Comparison of ENCODE assay signal across 16 mouse cellular contexts in genomic region chr7:27569580-27570224, GRCm38 (mm10). TPM values are rescaled to one million over a fixed set of nuclear protein-coding genes. Genes with fewer than 3 reads are reported as not detected.
DNase-seq lines count a peak whose midpoint lies in the region; ATAC-seq and TF ChIP-seq lines count a peak whose summit lies in the region.
"Had no signal": no experiment of that assay in that cellular context is flagged by ENCODE, and none has a peak within 500 bp of the region (broad histone marks: within the 10 kb centered on the region; RNA-seq: fewer than 3 reads in every experiment).

No protein-coding gene starts in this region.

- no peak overlapping the region for H3K9ac ChIP-seq in heart, embryonic 12.5 days
- no peak overlapping the region for H3K9ac ChIP-seq in stomach, embryonic 14.5 days (replicated peaks; ENCODE audit: low read depth, low read length)
- H3K9ac ChIP-seq: forebrain, embryonic 12.5 days; kidney, embryonic 15.5 days; midbrain, embryonic 12.5 days had no signal

- ATAC-seq in heart, embryonic 12.5 days (ENCODE audit: insufficient number of reproducible peaks, low FRiP score) = no peak
- ATAC-seq in stomach, embryonic 14.5 days (ENCODE audit: insufficient number of reproducible peaks, insufficient read depth, low FRiP score, low read depth) = peak; percentile 23; the same call in 1 of the 2 replicates
- ATAC-seq: activated CD4-positive, CD25-positive, alpha-beta regulatory T cell, adult 4 months had no signal

- no peak for TF ChIP-seq CTCF in E14TG2a.4 (conservative IDR thresholded peaks at IDR 0.05; ENCODE audit: low read length)

- 87% methylated on average over 5 of the region's 5 CpGs for WGBS in heart, embryonic 12.5 days
- 73% methylated on average over 5 of the region's 5 CpGs for WGBS in stomach, embryonic 14.5 days

- H3K4me3 ChIP-seq in heart, embryonic 12.5 days = no peak overlapping the region
- H3K4me3 ChIP-seq in E14TG2a.4 (replicated peaks; ENCODE audit: low read length) = peak overlapping the region; percentile 37; the same call in 1 of the 2 replicates
- no peak overlapping the region for H3K4me3 ChIP-seq in stomach, embryonic 14.5 days (ENCODE audit: low read depth, low read length)
- H3K4me3 ChIP-seq: forebrain, embryonic 12.5 days; kidney, embryonic 15.5 days; midbrain, embryonic 12.5 days; myocyte had no signal

- no peak overlapping the region for H3K27ac ChIP-seq in heart, embryonic 12.5 days (ENCODE audit: poor library complexity, severe bottlenecking)
- no peak overlapping the region for H3K27ac ChIP-seq in stomach, embryonic 14.5 days (ENCODE audit: low read length)
- H3K27ac ChIP-seq: forebrain, embryonic 12.5 days; kidney, embryonic 15.5 days; midbrain, embryonic 12.5 days had no signal

- intact Hi-C loops in left cerebral cortex, postnatal 4 days (cut with DNase I) = no loop called here

- no peak overlapping the region for H3K4me2 ChIP-seq in heart, embryonic 12.5 days
- no peak overlapping the region for H3K4me2 ChIP-seq in stomach, embryonic 14.5 days (replicated peaks; ENCODE audit: low read depth, low read length)
- H3K4me2 ChIP-seq: forebrain, embryonic 12.5 days; kidney, embryonic 15.5 days; midbrain, embryonic 12.5 days had no signal

- H3K4me1 ChIP-seq in heart, embryonic 12.5 days (replicated peaks) = no peaks in the 10 kb centered on the region
- peaks cover 74% of the 10 kb centered on the region for H3K4me1 ChIP-seq in E14TG2a.4 (replicated peaks; ENCODE audit: low read depth, low read length)
- H3K4me1 ChIP-seq in stomach, embryonic 14.5 days (ENCODE audit: control insufficient read depth, insufficient read depth, low read length) = no peaks in the 10 kb centered on the region
- H3K4me1 ChIP-seq: forebrain, embryonic 12.5 days; kidney, embryonic 15.5 days; midbrain, embryonic 12.5 days had no signal

- H3K9me3 ChIP-seq in heart, embryonic 12.5 days (replicated peaks) = no peaks in the 10 kb centered on the region
- H3K9me3 ChIP-seq in E14TG2a.4 (ENCODE audit: low read length) = no peaks in the 10 kb centered on the region
- H3K9me3 ChIP-seq in stomach, embryonic 14.5 days (ENCODE audit: control insufficient read depth, low read depth, low read length) = no peaks in the 10 kb centered on the region
- H3K9me3 ChIP-seq: forebrain, embryonic 12.5 days; G1E; kidney, embryonic 15.5 days; midbrain, embryonic 12.5 days had no signal

- no peaks in the 10 kb centered on the region for H3K27me3 ChIP-seq in heart, embryonic 12.5 days (replicated peaks)
- no peaks in the 10 kb centered on the region for H3K27me3 ChIP-seq in E14TG2a.4 (ENCODE audit: insufficient read depth, low read length)
- H3K27me3 ChIP-seq in stomach, embryonic 14.5 days (ENCODE audit: control insufficient read depth, insufficient read depth, low read length) = no peaks in the 10 kb centered on the region
- H3K27me3 ChIP-seq: forebrain, embryonic 12.5 days; kidney, embryonic 15.5 days; midbrain, embryonic 12.5 days had no signal

- peaks cover 87% of the 10 kb centered on the region for H3K36me3 ChIP-seq in heart, embryonic 12.5 days
- H3K36me3 ChIP-seq in E14TG2a.4 (ENCODE audit: insufficient read depth, low read length) = peaks cover 84% of the 10 kb centered on the region
- peaks cover 50% of the 10 kb centered on the region for H3K36me3 ChIP-seq in stomach, embryonic 14.5 days (ENCODE audit: control insufficient read depth, insufficient read depth, low read length)

- peak; percentile 41 for DNase-seq in heart, adult 8-10 months (ENCODE audit: low spot score)
- peak; percentile 66 for DNase-seq in R1 (ENCODE audit: low read depth, low spot score)
- no peak for DNase-seq in left cerebral cortex, postnatal 4 days
- DNase-seq in frontal cortex, adult 2 months (ENCODE audit: extremely low spot score in 1 of 2, low spot score in 1 of 2) = no peak
- DNase-seq in adrenal gland, postnatal 4 days (ENCODE audit: low spot score in 2 of 2) = no peak
- DNase-seq: cerebellum, adult 9-10 months; right cerebral cortex, adult 18-20 months had no signal

RNA-seq across cellular contexts. Expression of gene 2310022A10Rik, which starts 16.7 kb away (rescaled TPM):
- 10 to 100 TPM; 67.6 to 72.3 (median 70.8) TPM for total RNA-seq in heart, adult 8-10 months (2022)
- polyA plus RNA-seq in heart, embryonic 12.5 days (2016; fragmentation: Nextera tagmentation; extraction: Ambion mirVana) = 36.4 and 37.4 TPM in 2 replicates
- 17.6 and 18.4 TPM in 2 replicates for polyA plus RNA-seq in stomach, embryonic 14.5 days (2014; fragmentation: Nextera tagmentation; extraction: Ambion mirVana)
- total RNA-seq in left cerebral cortex, postnatal 4 days (2021) = 10 to 100 TPM; 27.4 to 33.1 TPM
- polyA plus RNA-seq in frontal cortex, adult 2 months (2012; rRNA removed) = 32.0 and 32.3 TPM in 2 replicates
- total RNA-seq in adrenal gland, postnatal 4 days (2021) = 10 to 100 TPM; 21.6 to 28.0 TPM

RNA-seq across cellular contexts. Expression of gene Pld3, which starts 16.7 kb away (rescaled TPM):
- total RNA-seq in heart, adult 8-10 months (2022) = 10 to 100 TPM; 26.8 to 33.5 (median 30.5) TPM
- polyA plus RNA-seq in heart, embryonic 12.5 days (2016; fragmentation: Nextera tagmentation; extraction: Ambion mirVana) = 59.5 and 63.4 TPM in 2 replicates
- polyA plus RNA-seq in stomach, embryonic 14.5 days (2014; fragmentation: Nextera tagmentation; extraction: Ambion mirVana) = 75.6 and 78.7 TPM in 2 replicates
- 100 to 1,000 TPM; 175 to 222 TPM for total RNA-seq in left cerebral cortex, postnatal 4 days (2021)
- polyA plus RNA-seq in frontal cortex, adult 2 months (2012; rRNA removed) = 933 and 972 TPM in 2 replicates
- total RNA-seq in adrenal gland, postnatal 4 days (2021) = 100 to 1,000 TPM; 132 to 133 TPM

RNA-seq across cellular contexts. Expression of gene Akt2, which starts 21.6 kb away (rescaled TPM):
- total RNA-seq in heart, adult 8-10 months (2022) = 100 to 1,000 TPM; 169 to 227 (median 202) TPM
- 85.0 and 89.4 TPM in 2 replicates for polyA plus RNA-seq in heart, embryonic 12.5 days (2016; fragmentation: Nextera tagmentation; extraction: Ambion mirVana)
- polyA plus RNA-seq in stomach, embryonic 14.5 days (2014; fragmentation: Nextera tagmentation; extraction: Ambion mirVana) = 88.8 and 91.5 TPM in 2 replicates
- 10 to 100 TPM; 68.1 to 72.0 TPM for total RNA-seq in left cerebral cortex, postnatal 4 days (2021)
- 114 and 122 TPM in 2 replicates for polyA plus RNA-seq in frontal cortex, adult 2 months (2012; rRNA removed)
- total RNA-seq in adrenal gland, postnatal 4 days (2021) = 100 to 1,000 TPM; 195 to 220 TPM

RNA-seq across cellular contexts. Expression of gene Hipk4, which starts 46.6 kb away (rescaled TPM):
- total RNA-seq in heart, adult 8-10 months (2022) = under 1 TPM in 3 of 4 experiments, not detected in 1; 0.14 to 0.16 (median 0.14) TPM
- 0.31 and 0.39 TPM in 2 replicates for polyA plus RNA-seq in heart, embryonic 12.5 days (2016; fragmentation: Nextera tagmentation; extraction: Ambion mirVana)
- 1.0 and 1.3 TPM in 2 replicates for polyA plus RNA-seq in stomach, embryonic 14.5 days (2014; fragmentation: Nextera tagmentation; extraction: Ambion mirVana)
- total RNA-seq in left cerebral cortex, postnatal 4 days (2021) = 1 to 10 TPM in 1 of 2 experiments, under 1 TPM in 1; 0.40 to 1.1 TPM
- polyA plus RNA-seq in frontal cortex, adult 2 months (2012; rRNA removed) = 0.44 and 0.66 TPM in 2 replicates
- 1 to 10 TPM; 1.4 to 1.8 TPM for total RNA-seq in adrenal gland, postnatal 4 days (2021)
- polyA plus RNA-seq: activated CD4-positive, CD25-positive, alpha-beta regulatory T cell, adult 4 months had no signal

Comparison
In these comparisons a context has a peak if more than half of its experiments do, and no peak if none do; other contexts are left out.
1. DNase-seq: peak in heart, adult 8-10 months (single experiment) and R1 (single experiment); none in left cerebral cortex, postnatal 4 days (single experiment), frontal cortex, adult 2 months (0 of 2) and adrenal gland, postnatal 4 days (0 of 2).